Mouse (Mus musculus): Measurements from ENCODE around the gene Eipr1. TPM values are rescaled to one million over a fixed set of nuclear protein-coding genes. Genes with fewer than 3 reads are reported as not detected.
"Not testable (repeated sequence)": the region's sequence is repeated elsewhere in the genome, so short reads cannot be mapped to it uniquely, and the experiment has no call there.

The Eipr1 gene
- polyA plus RNA-seq, 1 experiment: 25.7 TPM

GRCm38 (mm10) chr12:28910568-28910967 lies 159.0 kb downstream of the Eipr1 start:
- Histone ChIP-seq H3K36me3 (ENCODE audit: control insufficient read depth, insufficient read depth, low read length) (no peaks in the 10 kb centered on the region), H3K27ac (ENCODE audit: control insufficient read depth, insufficient read depth, low read depth, low read length) (no peak overlapping the region), H3K27me3 (ENCODE audit: control insufficient read depth, insufficient read depth, low read length) (no peaks in the 10 kb centered on the region), H3K4me1 (ENCODE audit: control insufficient read depth, insufficient read depth, low read length) (no peaks in the 10 kb centered on the region; the same call in 1 of the 2 replicates), H3K4me3 (ENCODE audit: control insufficient read depth, low read depth, low read length) (peak overlapping the region; percentile 66)
- TF ChIP-seq CTCF (IDR thresholded peaks at IDR 0.05; ENCODE audit: control insufficient read depth, insufficient read depth, insufficient replicate concordance, low read depth, low read length) (no peak), POLR2A (IDR thresholded peaks at IDR 0.05; ENCODE audit: control insufficient read depth, low read depth, low read length) (no peak; the same call in 1 of the 2 replicates)

GRCm38 (mm10) chr12:28912351-28912936 lies 160.8 kb downstream of the Eipr1 start:
- no peaks in the 10 kb centered on the region for H3K36me3 ChIP-seq (ENCODE audit: control insufficient read depth, insufficient read depth, low read length)
- no peak overlapping the region for H3K27ac ChIP-seq (ENCODE audit: control insufficient read depth, insufficient read depth, low read depth, low read length)
- no peak overlapping the region for H3K4me3 ChIP-seq (ENCODE audit: control insufficient read depth, low read depth, low read length)
- H3K27me3 ChIP-seq (ENCODE audit: control insufficient read depth, insufficient read depth, low read length): no peaks in the 10 kb centered on the region
- no peaks in the 10 kb centered on the region; the same call in 1 of the 2 replicates for H3K4me1 ChIP-seq (ENCODE audit: control insufficient read depth, insufficient read depth, low read length)
- TF ChIP-seq CTCF (IDR thresholded peaks at IDR 0.05; ENCODE audit: control insufficient read depth, insufficient read depth, insufficient replicate concordance, low read depth, low read length) (no peak), POLR2A (IDR thresholded peaks at IDR 0.05; ENCODE audit: control insufficient read depth, low read depth, low read length) (no peak)

- no peaks in the 10 kb centered on the region for H3K36me3 ChIP-seq (ENCODE audit: control insufficient read depth, insufficient read depth, low read length)
- no peak overlapping the region for H3K27ac ChIP-seq (ENCODE audit: control insufficient read depth, insufficient read depth, low read depth, low read length)
- TF ChIP-seq POLR2A (IDR thresholded peaks at IDR 0.05; ENCODE audit: control insufficient read depth, low read depth, low read length): no peak
- TF ChIP-seq CTCF (IDR thresholded peaks at IDR 0.05; ENCODE audit: control insufficient read depth, insufficient read depth, insufficient replicate concordance, low read depth, low read length): no peak
- no peaks in the 10 kb centered on the region; the same call in 1 of the 2 replicates for H3K4me1 ChIP-seq (ENCODE audit: control insufficient read depth, insufficient read depth, low read length)
- H3K4me3 ChIP-seq (ENCODE audit: control insufficient read depth, low read depth, low read length): no peak overlapping the region
- H3K27me3 ChIP-seq (ENCODE audit: control insufficient read depth, insufficient read depth, low read length): no peaks in the 10 kb centered on the region
These were observed 161.5 kb downstream of the Eipr1 start for GRCm38 (mm10) chr12:28913099-28913498.

- H3K27me3 ChIP-seq (ENCODE audit: control insufficient read depth, insufficient read depth, low read length); H3K36me3 ChIP-seq (ENCODE audit: control insufficient read depth, insufficient read depth, low read length); H3K4me3 ChIP-seq (ENCODE audit: control insufficient read depth, low read depth, low read length); H3K27ac ChIP-seq (ENCODE audit: control insufficient read depth, insufficient read depth, low read depth, low read length); H3K4me1 ChIP-seq (ENCODE audit: control insufficient read depth, insufficient read depth, low read length): not testable (repeated sequence)
These were observed 162.5 kb downstream of the Eipr1 start for GRCm38 (mm10) chr12:28914056-28914455.

Other genes with a start within 250 kb of the Eipr1 start
- gene Dcdc2c, start 199.4 kb upstream of the Eipr1 start, polyA plus RNA-seq (2012; rRNA removed): 19.6 and 20.2 TPM in 2 replicates
- 295 and 340 TPM in 2 replicates for gene Allc, start 169.3 kb upstream of the Eipr1 start, polyA plus RNA-seq (2012; rRNA removed)
- gene Colec11, start 128.4 kb upstream of the Eipr1 start, polyA plus RNA-seq (2012; rRNA removed): 1.2 and 1.4 TPM in 2 replicates
- gene Rps7, start 115.8 kb upstream of the Eipr1 start, polyA plus RNA-seq (2012; rRNA removed): 312 and 337 TPM in 2 replicates
- 10.7 and 10.9 TPM in 2 replicates for gene Rnaseh1, start 102.2 kb upstream of the Eipr1 start, polyA plus RNA-seq (2012; rRNA removed)
- 3.8 and 4.1 TPM in 2 replicates for gene Adi1, start 76.6 kb upstream of the Eipr1 start, polyA plus RNA-seq (2012; rRNA removed)
- 25.3 TPM in 2 replicates for gene Trappc12, start 1.3 kb upstream of the Eipr1 start, polyA plus RNA-seq (2012; rRNA removed)

Data from testis, adult 2 months (tissue).